Mouse (Mus musculus): ENCODE measurements around the gene Wap.

DNA sequence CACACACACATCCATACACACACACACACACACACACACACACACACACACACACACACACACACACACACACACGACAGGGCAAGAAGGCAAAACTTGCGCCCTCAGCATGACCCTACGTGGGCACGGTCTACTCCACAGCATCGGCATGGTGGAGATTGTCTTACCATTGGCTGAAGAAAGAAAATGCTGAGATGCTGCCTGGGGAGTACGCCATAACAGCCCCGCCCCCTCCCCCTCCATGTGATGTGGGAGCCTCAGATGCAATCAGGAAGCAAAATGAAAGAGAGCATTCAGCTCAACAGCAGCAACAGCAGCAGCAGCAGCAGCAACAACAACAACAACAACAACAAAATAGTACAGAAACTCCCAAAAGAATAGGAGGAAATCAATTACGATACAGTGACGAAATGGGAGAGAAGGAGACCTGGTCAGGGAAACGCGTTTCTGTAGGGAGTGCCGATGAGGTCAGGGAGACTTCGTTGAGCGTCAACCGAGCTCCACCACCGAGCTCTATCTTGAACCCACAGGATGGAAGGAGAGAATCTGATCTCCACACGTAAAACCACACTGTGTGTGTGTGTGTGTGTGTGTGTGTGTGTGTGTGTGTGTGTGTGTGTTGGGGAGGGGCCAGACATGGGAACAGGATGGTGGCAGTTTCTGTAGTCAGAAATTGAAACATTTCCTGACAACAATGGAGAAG is 41.4 kb upstream of the Wap start:
- TF ChIP-seq POLR2A (IDR thresholded peaks at IDR 0.05; ENCODE audit: low read depth, low read length) (no peak), E2F4 (IDR thresholded peaks at IDR 0.05; ENCODE audit: insufficient replicate concordance, low read depth, low read length) (no peak), CTCF (conservative IDR thresholded peaks at IDR 0.05 in 1 of 2, IDR thresholded peaks at IDR 0.05 in 1 of 2; ENCODE audit: low read depth in 2 of 2, low read length in 2 of 2) (no peak), USF2 (conservative IDR thresholded peaks at IDR 0.05; ENCODE audit: low read depth, low read length) (no peak), ZNF384 (IDR thresholded peaks at IDR 0.05; ENCODE audit: low read depth, low read length) (no peak), IRF4 (IDR thresholded peaks at IDR 0.05; ENCODE audit: low read depth, low read length) (no peak), POLR2AphosphoS2 (IDR thresholded peaks at IDR 0.05; ENCODE audit: low read depth, low read length) (no peak), HCFC1 (IDR thresholded peaks at IDR 0.05; ENCODE audit: low read depth, low read length) (no peak), GABPA (IDR thresholded peaks at IDR 0.05; ENCODE audit: insufficient replicate concordance, low read depth, low read length) (no peak)

Measured in CH12.LX (cell line).